Mouse (Mus musculus) stomach, postnatal 0 days (tissue): Measurements from ENCODE around the gene Uhrf1bp1.

Source experiments
- CTCF ChIP-seq: IDR thresholded peaks from 2 replicates; pipeline ENCODE4 v1.5.1; 2016; ENCODE audit warnings: antibody characterized with exemption, low read depth, mild to moderate bottlenecking, moderate library complexity
- EP300 ChIP-seq: optimal IDR thresholded peaks from 2 replicates; pipeline ENCODE3; 2016; ENCODE audit warnings: antibody characterized with exemption

GRCm38 (mm10) chr17:27939028-27939427 is 82.8 kb downstream of the Uhrf1bp1 start:
- TF ChIP-seq CTCF (no peak), EP300 (no peak)
